Mouse (Mus musculus): ENCODE measurements around the gene H2-M10.1. TPM values are rescaled to one million over a fixed set of nuclear protein-coding genes. Genes with fewer than 3 reads are reported as not detected.
"Not testable (repeated sequence)": the region's sequence is repeated elsewhere in the genome, so short reads cannot be mapped to it uniquely, and the experiment has no call there.

The H2-M10.1 gene
- polyA plus RNA-seq (2012; rRNA removed) (not detected in 2 replicates), polyA plus RNA-seq (2014; fragmentation: Nextera tagmentation; extraction: Ambion mirVana) (not detected in 2 replicates)

- TF ChIP-seq EP300 (IDR thresholded peaks at IDR 0.05; ENCODE audit: low read depth): no peak
- TF ChIP-seq CTCF (IDR thresholded peaks at IDR 0.05; ENCODE audit: low read depth): no peak
- Histone ChIP-seq H3K36me3 (replicated peaks; ENCODE audit: control insufficient read depth, insufficient read depth, low read depth) (no peaks in the 10 kb centered on the region), H3K4me3 (ENCODE audit: insufficient read depth in 1 of 2, low read depth in 2 of 2, low read length in 2 of 2) (no peak within 1 kb of the TSS), H3K4me1 (replicated peaks; ENCODE audit: control insufficient read depth in 2 of 2, insufficient read depth in 2 of 2, low read length in 1 of 2) (no peaks in the 10 kb centered on the region), H3K27me3 (ENCODE audit: control insufficient read depth, insufficient read depth, low read length) (no peaks in the 10 kb centered on the region), H3K9ac (replicated peaks) (no peak within 1 kb of the TSS), H3K27ac (no peak within 1 kb of the TSS), H3K4me2 (ENCODE audit: low read depth) (no peak within 1 kb of the TSS), H3K9me3 (ENCODE audit: control insufficient read depth, low read length) (no peaks in the 10 kb centered on the region)
- DNase-seq (ENCODE audit: low read depth in 3 of 3, low spot score in 3 of 3): no peak
- WGBS (ENCODE audit: insufficient replicate concordance): 66% methylated on average over 4 of the region's 4 CpGs
- no peak for ATAC-seq (ENCODE audit: insufficient read depth)
Observed at GRCm38 (mm10) chr17:36326055-36326454, at the start of gene H2-M10.1. Gene H2-M10.1 (minus strand): TSS chr17:36326155.

GRCm38 (mm10) chr17:36368317-36368716 lies 42.4 kb upstream of the H2-M10.1 start, which contains the start of gene H2-M10.3:
Gene H2-M10.3 (minus strand): TSS chr17:36368417.
- ATAC-seq (ENCODE audit: insufficient read depth): not testable (repeated sequence)

GRCm38 (mm10) chr17:36362404-36362803 lies 36.4 kb upstream of the H2-M10.1 start:
- not testable (repeated sequence) for H3K4me1 ChIP-seq (replicated peaks; ENCODE audit: control insufficient read depth in 2 of 2, insufficient read depth in 2 of 2, low read length in 1 of 2); H3K36me3 ChIP-seq (replicated peaks; ENCODE audit: control insufficient read depth, insufficient read depth, low read depth); H3K4me2 ChIP-seq (ENCODE audit: low read depth); H3K4me3 ChIP-seq (ENCODE audit: insufficient read depth in 1 of 2, low read depth in 2 of 2, low read length in 2 of 2); ATAC-seq (ENCODE audit: insufficient read depth); DNase-seq (ENCODE audit: low read depth in 3 of 3, low spot score in 3 of 3); H3K27me3 ChIP-seq (ENCODE audit: control insufficient read depth, insufficient read depth, low read length); H3K27ac ChIP-seq; H3K9me3 ChIP-seq (ENCODE audit: control insufficient read depth, low read length); H3K9ac ChIP-seq (replicated peaks)

More at GRCm38 (mm10) chr17:36368317-36368716, 42.4 kb upstream of the H2-M10.1 start, which contains the start of gene H2-M10.3:
- H3K9ac ChIP-seq (replicated peaks); H3K4me1 ChIP-seq (replicated peaks; ENCODE audit: control insufficient read depth in 2 of 2, insufficient read depth in 2 of 2, low read length in 1 of 2); H3K27ac ChIP-seq; H3K4me3 ChIP-seq (ENCODE audit: insufficient read depth in 1 of 2, low read depth in 2 of 2, low read length in 2 of 2); DNase-seq (ENCODE audit: low read depth in 3 of 3, low spot score in 3 of 3); H3K27me3 ChIP-seq (ENCODE audit: control insufficient read depth, insufficient read depth, low read length); H3K4me2 ChIP-seq (ENCODE audit: low read depth); H3K36me3 ChIP-seq (replicated peaks; ENCODE audit: control insufficient read depth, insufficient read depth, low read depth); H3K9me3 ChIP-seq (ENCODE audit: control insufficient read depth, low read length): not testable (repeated sequence)
- 67% methylated on average over 2 of the region's 2 CpGs for WGBS (ENCODE audit: insufficient replicate concordance)

- TF ChIP-seq CTCF (IDR thresholded peaks at IDR 0.05; ENCODE audit: low read depth): peak; percentile 69
- not testable (repeated sequence) for H3K9me3 ChIP-seq (ENCODE audit: control insufficient read depth, low read length); H3K4me3 ChIP-seq (ENCODE audit: insufficient read depth in 1 of 2, low read depth in 2 of 2, low read length in 2 of 2); ATAC-seq (ENCODE audit: insufficient read depth); H3K9ac ChIP-seq (replicated peaks); H3K27me3 ChIP-seq (ENCODE audit: control insufficient read depth, insufficient read depth, low read length); H3K4me2 ChIP-seq (ENCODE audit: low read depth); H3K27ac ChIP-seq; H3K4me1 ChIP-seq (replicated peaks; ENCODE audit: control insufficient read depth in 2 of 2, insufficient read depth in 2 of 2, low read length in 1 of 2); H3K36me3 ChIP-seq (replicated peaks; ENCODE audit: control insufficient read depth, insufficient read depth, low read depth)
- peak in 1 of 3 experiments; percentile 1 for DNase-seq (ENCODE audit: low read depth in 3 of 3, low spot score in 3 of 3)
Observed at GRCm38 (mm10) chr17:36357512-36357911, 31.6 kb upstream of the H2-M10.1 start.

GRCm38 (mm10) chr17:36355763-36356162 lies 29.8 kb upstream of the H2-M10.1 start:
- WGBS (ENCODE audit: insufficient replicate concordance): 31% methylated on average over 3 of the region's 3 CpGs
- Histone ChIP-seq H3K9me3 (ENCODE audit: control insufficient read depth, low read length) (no peaks in the 10 kb centered on the region), H3K4me2 (ENCODE audit: low read depth) (no peak overlapping the region), H3K9ac (replicated peaks) (no peak overlapping the region), H3K4me3 (ENCODE audit: insufficient read depth in 1 of 2, low read depth in 2 of 2, low read length in 2 of 2) (no peak overlapping the region), H3K36me3 (replicated peaks; ENCODE audit: control insufficient read depth, insufficient read depth, low read depth) (no peaks in the 10 kb centered on the region), H3K27ac (no peak overlapping the region), H3K27me3 (ENCODE audit: control insufficient read depth, insufficient read depth, low read length) (no peaks in the 10 kb centered on the region), H3K4me1 (replicated peaks; ENCODE audit: control insufficient read depth in 2 of 2, insufficient read depth in 2 of 2, low read length in 1 of 2) (no peaks in the 10 kb centered on the region)
- DNase-seq (ENCODE audit: low read depth in 3 of 3, low spot score in 3 of 3) (no peak), ATAC-seq (ENCODE audit: insufficient read depth) (no peak)
- TF ChIP-seq CTCF (IDR thresholded peaks at IDR 0.05; ENCODE audit: low read depth) (no peak), EP300 (IDR thresholded peaks at IDR 0.05; ENCODE audit: low read depth) (no peak)

GRCm38 (mm10) chr17:36355343-36355742 lies 29.4 kb upstream of the H2-M10.1 start:
- H3K27ac ChIP-seq; H3K36me3 ChIP-seq (replicated peaks; ENCODE audit: control insufficient read depth, insufficient read depth, low read depth); H3K4me3 ChIP-seq (ENCODE audit: insufficient read depth in 1 of 2, low read depth in 2 of 2, low read length in 2 of 2); ATAC-seq (ENCODE audit: insufficient read depth); H3K4me1 ChIP-seq (replicated peaks; ENCODE audit: control insufficient read depth in 2 of 2, insufficient read depth in 2 of 2, low read length in 1 of 2); DNase-seq (ENCODE audit: low read depth in 3 of 3, low spot score in 3 of 3); H3K27me3 ChIP-seq (ENCODE audit: control insufficient read depth, insufficient read depth, low read length); H3K4me2 ChIP-seq (ENCODE audit: low read depth); H3K9me3 ChIP-seq (ENCODE audit: control insufficient read depth, low read length); H3K9ac ChIP-seq (replicated peaks): not testable (repeated sequence)
- peak; percentile 53 for TF ChIP-seq CTCF (IDR thresholded peaks at IDR 0.05; ENCODE audit: low read depth)
